Mouse (Mus musculus) testis, adult 2 months (tissue): Measurements from ENCODE around the gene Ppp2r1b.

Experiments
- CTCF ChIP-seq: fragments of 200-500 bp; IDR thresholded peaks from 2 replicates; pipeline ENCODE4 v1.5.1; 2012; ENCODE audit warnings: low read depth, mild to moderate bottlenecking, inconsistent platforms, low read length, moderate library complexity; ENCODE audit not compliant: control insufficient read depth, insufficient read depth, insufficient replicate concordance
- POLR2A ChIP-seq: fragments of 200-500 bp; IDR thresholded peaks from 2 replicates; pipeline ENCODE4 v1.6.1; 2012; ENCODE audit warnings: low read depth, mild to moderate bottlenecking, inconsistent platforms, low read length, moderate library complexity; ENCODE audit not compliant: control insufficient read depth

- TF ChIP-seq CTCF (no peak), POLR2A (no peak)
These were observed 19.8 kb downstream of the Ppp2r1b start for GRCm38 (mm10) chr9:50864877-50865276.
